Mouse (Mus musculus): ENCODE measurements at regions not wholly inside any gene's neighbourhood (a gene's known extent, or its start where the extent isn't known, plus 50 kb on each side); places are given as distances from the start of the nearest gene placed in this dataset.

- no peak for TF ChIP-seq POLR2A (IDR thresholded peaks at IDR 0.05; ENCODE audit: insufficient read depth, low read length)
- TF ChIP-seq CTCF (IDR thresholded peaks at IDR 0.05; ENCODE audit: low read depth, low read length), result no peak
- no peak for TF ChIP-seq EP300 (IDR thresholded peaks at IDR 0.05; ENCODE audit: insufficient read depth, low read depth, low read length)
Measured at GRCm38 (mm10) chr3:35093001-35093400, 442.8 kb downstream of the Sox2 start.
